Mouse (Mus musculus): ENCODE results near the gene Gm11273. TPM values are rescaled to one million over a fixed set of nuclear protein-coding genes. Genes with fewer than 3 reads are reported as not detected.

The Gm11273 gene
- 18.9 and 28.5 TPM in 2 replicates for polyA plus RNA-seq (2012; rRNA removed)

DNA sequence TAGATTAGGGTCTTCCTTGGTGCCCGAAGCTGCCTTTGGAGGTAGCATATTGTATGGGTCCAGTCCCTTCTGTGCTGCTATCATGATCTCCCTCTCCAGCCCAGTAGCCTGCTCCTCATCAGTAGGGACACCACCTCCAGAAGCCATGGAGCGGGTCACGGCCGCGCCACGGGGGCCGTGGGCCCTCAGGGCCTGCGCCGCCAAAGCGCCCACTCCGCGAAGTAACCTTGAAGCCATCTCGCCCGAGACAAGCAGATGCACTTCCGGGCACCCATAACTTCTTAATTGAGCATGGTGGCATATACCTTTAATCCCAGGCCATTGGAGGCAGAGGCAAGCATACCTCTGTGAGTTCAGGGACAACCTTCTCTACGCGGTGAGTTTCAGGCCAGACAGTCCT is at the start of gene Gm11273:
Gene Gm11273, minus strand, starts transcription at position 237 of the 400 bp plus-strand sequence.

GRCm38 (mm10) chr13:21542708-21543107 is 41.5 kb upstream of the Gm11273 start, which contains the start of gene Olfr1366:
Gene Olfr1366, minus strand, starts transcription at chr13:21542808.

GRCm38 (mm10) chr13:21530781-21531201 is 29.6 kb upstream of the Gm11273 start, which contains the start of gene Zkscan8:
Gene Zkscan8, minus strand, starts transcription at chr13:21531120.

DNA sequence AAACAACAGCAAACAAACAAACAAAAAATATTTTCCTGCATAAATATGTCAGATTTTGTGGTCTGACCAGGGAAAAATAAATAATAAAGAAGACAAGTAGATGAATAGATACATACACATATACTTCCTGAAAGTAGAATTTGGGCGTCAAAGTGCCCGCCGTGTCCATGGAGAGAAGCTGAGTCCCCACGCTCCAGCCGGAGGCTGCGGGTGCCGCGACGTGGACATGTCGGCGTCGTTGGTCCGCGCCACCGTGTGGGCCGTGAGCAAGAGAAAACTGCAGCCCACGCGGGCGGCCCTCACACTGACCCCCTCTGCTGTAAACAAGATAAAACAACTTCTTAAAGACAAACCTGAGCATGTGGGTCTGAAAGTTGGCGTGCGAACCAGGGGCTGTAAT is 6.1 kb downstream of the Gm11273 start, which contains the start of gene AK157302:
Gene AK157302, plus strand, starts transcription at position 144 of the 400 bp plus-strand sequence.

GRCm38 (mm10) chr13:21478759-21479670 is 22.2 kb downstream of the Gm11273 start, which contains the start of the genes Zkscan4 and Gm10065:
Gene Zkscan4, plus strand, starts transcription at chr13:21478907.
Gene Gm10065, minus strand, starts transcription at chr13:21479441.

DNA sequence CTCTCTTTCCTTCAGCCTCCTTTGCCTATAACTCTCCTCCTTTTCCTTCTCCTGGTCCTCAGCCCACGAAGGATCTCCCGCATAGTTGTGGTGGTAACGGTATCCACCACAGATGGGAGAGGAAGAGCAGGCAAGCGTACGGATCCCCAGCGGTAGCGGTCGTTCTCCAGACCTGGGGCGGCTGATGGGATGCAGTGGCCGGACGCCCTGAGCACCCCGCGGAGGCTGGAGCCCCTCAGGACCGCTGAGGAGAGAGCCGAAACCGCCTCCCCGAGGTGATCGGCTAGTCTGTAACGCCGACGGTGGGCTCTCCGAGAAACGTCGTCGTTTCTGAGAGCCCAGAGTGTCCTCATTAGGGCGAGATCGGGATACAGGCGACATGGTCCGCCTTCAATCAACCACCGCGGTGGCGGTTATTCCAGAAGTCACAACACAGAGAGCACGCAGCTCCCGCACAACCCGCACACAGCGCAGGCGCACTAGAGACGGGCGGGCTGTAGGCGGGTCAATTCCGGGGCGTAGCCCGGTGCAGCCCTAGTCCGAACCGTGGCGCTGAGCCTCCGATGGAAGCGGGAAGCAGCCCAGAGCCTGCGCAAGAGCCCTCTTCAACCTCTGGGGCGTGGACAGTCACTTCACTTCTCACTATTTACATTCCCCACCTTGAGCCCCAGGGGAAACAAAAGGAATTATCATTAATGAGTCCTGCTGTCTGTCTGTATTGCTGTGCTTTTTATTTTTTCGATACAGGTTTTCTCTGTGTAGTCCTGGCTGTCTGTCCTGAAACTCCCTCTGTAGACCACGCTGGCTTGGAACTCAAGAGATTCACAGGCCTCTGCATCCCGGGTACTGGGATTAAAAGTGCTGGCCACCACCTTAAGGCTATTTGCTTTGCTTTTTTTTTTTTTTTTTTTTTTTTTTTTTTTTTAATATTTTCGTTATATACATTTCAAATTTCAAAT is 32.9 kb downstream of the Gm11273 start, which contains the start of gene Nkapl:
Gene Nkapl, minus strand, starts transcription at position 449 of the 959 bp plus-strand sequence.

DNA sequence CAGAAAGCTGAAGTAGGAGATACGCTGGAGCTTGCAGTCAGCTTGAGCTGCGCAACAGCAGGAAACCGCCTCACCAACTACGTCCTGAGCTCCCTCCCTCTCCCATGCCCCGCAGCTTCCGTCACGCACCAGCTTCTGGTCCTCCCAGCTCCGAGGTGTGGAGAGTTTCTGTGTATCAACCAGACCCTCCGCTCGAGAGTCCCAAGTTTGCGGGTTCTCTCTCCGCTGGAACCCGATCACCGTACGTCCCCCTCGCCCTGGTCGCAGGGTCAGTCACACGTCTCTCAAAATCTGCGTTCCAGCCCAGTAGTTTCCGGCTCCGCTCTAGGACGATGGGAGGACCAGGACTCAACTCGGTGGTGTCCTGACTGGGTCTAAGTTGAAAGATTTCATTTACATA is 47.8 kb downstream of the Gm11273 start, which contains the start of gene Zscan26:
Gene Zscan26, minus strand, starts transcription at position 282 of the 400 bp plus-strand sequence.

Other genes with a start within 250 kb of the Gm11273 start
- gene Gpx5, start 208.7 kb downstream of the Gm11273 start, polyA plus RNA-seq (2012; rRNA removed) = not detected in 2 replicates
- gene Gpx6, start 189.3 kb downstream of the Gm11273 start, polyA plus RNA-seq (2012; rRNA removed) = not detected in 2 replicates
- not detected in 2 replicates for gene Olfr1367, start 154.5 kb downstream of the Gm11273 start, polyA plus RNA-seq (2012; rRNA removed)
- gene Zscan12, start 138.6 kb downstream of the Gm11273 start, polyA plus RNA-seq (2012; rRNA removed) = 0.37 and 0.41 TPM in 2 replicates
- 17.4 and 19.1 TPM in 2 replicates for gene Zkscan3, start 98.7 kb downstream of the Gm11273 start, polyA plus RNA-seq (2012; rRNA removed)
- 0.19 and 0.25 TPM in 2 replicates for gene Pgbd1, start 60.4 kb downstream of the Gm11273 start, polyA plus RNA-seq (2012; rRNA removed)
- 5.5 and 6.3 TPM in 2 replicates for gene Zscan26, start 47.7 kb downstream of the Gm11273 start, polyA plus RNA-seq (2012; rRNA removed)
- 0.24 and 0.31 TPM in 2 replicates for gene Nkapl, start 32.9 kb downstream of the Gm11273 start, polyA plus RNA-seq (2012; rRNA removed)
- 0.27 and 0.69 TPM in 2 replicates for gene Zkscan4, start 22.5 kb downstream of the Gm11273 start, polyA plus RNA-seq (2012; rRNA removed)
- gene Gm10065, start 22.0 kb downstream of the Gm11273 start, polyA plus RNA-seq (2012; rRNA removed) = not detected in 2 replicates
- 0.09 and 0.13 TPM in 2 replicates for gene AK157302, start 6.2 kb downstream of the Gm11273 start, polyA plus RNA-seq (2012; rRNA removed)
- 0.98 and 1.7 TPM in 2 replicates for gene Zkscan8, start 29.7 kb upstream of the Gm11273 start, polyA plus RNA-seq (2012; rRNA removed)
- not detected in 2 replicates for gene Olfr1366, start 41.4 kb upstream of the Gm11273 start, polyA plus RNA-seq (2012; rRNA removed)
- gene Olfr1535, start 58.5 kb upstream of the Gm11273 start, polyA plus RNA-seq (2012; rRNA removed) = not detected in 2 replicates
- gene Olfr1364, start 80.3 kb upstream of the Gm11273 start, polyA plus RNA-seq (2012; rRNA removed) = not detected in 2 replicates
- not detected in 2 replicates for gene Olfr1362, start 112.6 kb upstream of the Gm11273 start, polyA plus RNA-seq (2012; rRNA removed)
- gene Olfr11, start 141.1 kb upstream of the Gm11273 start, polyA plus RNA-seq (2012; rRNA removed) = not detected in 2 replicates
- not detected in 2 replicates for gene Olfr1361, start 162.0 kb upstream of the Gm11273 start, polyA plus RNA-seq (2012; rRNA removed)
- gene Olfr1360, start 176.0 kb upstream of the Gm11273 start, polyA plus RNA-seq (2012; rRNA removed) = not detected in 2 replicates
- gene Olfr1359, start 196.7 kb upstream of the Gm11273 start, polyA plus RNA-seq (2012; rRNA removed) = not detected in 2 replicates
- 11.8 and 13.4 TPM in 2 replicates for gene Hist1h2bl, start 214.7 kb upstream of the Gm11273 start, polyA plus RNA-seq (2012; rRNA removed)
- gene Hist1h2ai, start 215.0 kb upstream of the Gm11273 start, polyA plus RNA-seq (2012; rRNA removed) = 41.0 and 55.3 TPM in 2 replicates
- gene Hist1h3h, start 216.2 kb upstream of the Gm11273 start, polyA plus RNA-seq (2012; rRNA removed) = 40.1 and 49.5 TPM in 2 replicates
- gene Hist1h2bm, start 220.6 kb upstream of the Gm11273 start, polyA plus RNA-seq (2012; rRNA removed) = 4.6 and 5.2 TPM in 2 replicates
- 5.3 and 7.1 TPM in 2 replicates for gene Hist1h4j, start 233.6 kb upstream of the Gm11273 start, polyA plus RNA-seq (2012; rRNA removed)
- gene Hist1h4k, start 249.1 kb upstream of the Gm11273 start, polyA plus RNA-seq (2012; rRNA removed) = 39.5 and 42.9 TPM in 2 replicates

Data from colon, adult 2 months (tissue).